Mouse (Mus musculus) lung, postnatal 0 days (tissue): ENCODE data around the gene Tnik.

Source experiments
- CTCF ChIP-seq: IDR thresholded peaks from 2 replicates; pipeline ENCODE4 v1.5.1; 2016; ENCODE audit warnings: antibody characterized with exemption, mild to moderate bottlenecking
- EP300 ChIP-seq: IDR thresholded peaks from 2 replicates; pipeline ENCODE4 v1.6.1; 2016; ENCODE audit warnings: antibody characterized with exemption, mild to moderate bottlenecking, control low read depth

- TF ChIP-seq CTCF (peak; percentile 1; the same call in 1 of the 2 replicates), EP300 (no peak)
Measured at GRCm38 (mm10) chr3:28422221-28422620, 159.2 kb downstream of the Tnik start.
